Mouse (Mus musculus) CH12.LX (cell line): ENCODE measurements at regions not wholly inside any gene's neighbourhood (a gene's known extent, or its start where the extent isn't known, plus 50 kb on each side); places are given as distances from the start of the nearest gene placed in this dataset.

Source experiments
- DNase-seq: peaks from one replicate; pipeline ENCODE4 v3.0.0-alpha.2; 2013; ENCODE audit errors: extremely low read depth
- H3K27ac ChIP-seq: 2 replicates; pipeline ENCODE4 v1.5.1; 2012; ENCODE audit warnings: low read depth, mild to moderate bottlenecking, control low read depth, moderate library complexity; ENCODE audit not compliant: insufficient read depth
- H3K27me3 ChIP-seq: replicated peaks from 2 replicates; pipeline ENCODE3; 2012; ENCODE audit warnings: inconsistent platforms
- H3K36me3 ChIP-seq, 2 experiments: replicated peaks in 1 of 2; 2 replicates each; pipeline versions ENCODE3 to v1.6.1; 2012; ENCODE audit warnings: inconsistent platforms in 1 of 2, low read length in 1 of 2, mild to moderate bottlenecking in 1 of 2, mixed read lengths in 1 of 2, moderate library complexity in 1 of 2; ENCODE audit not compliant: control insufficient read depth in 1 of 2, insufficient read depth in 1 of 2
- H3K4me1 ChIP-seq, 2 experiments: 2 replicates each; pipeline ENCODE4 v1.6.1; 2012; ENCODE audit warnings: inconsistent platforms in 1 of 2, moderate library complexity in 1 of 2; ENCODE audit not compliant: insufficient read depth in 2 of 2, control insufficient read depth in 1 of 2
- H3K4me2 ChIP-seq: 2 replicates; pipeline ENCODE4 v1.6.1; 2012; ENCODE audit warnings: low read depth, mild to moderate bottlenecking, control low read depth; ENCODE audit not compliant: poor library complexity, insufficient read depth, severe bottlenecking
- H3K4me3 ChIP-seq, 3 experiments: fragments of 150-350 bp in 1 of 3; sonication (generic) in 1 of 3; replicated peaks in 1 of 3; 2 replicates each; pipeline versions ENCODE3 to v1.5.1; 2011 to 2012; ENCODE audit warnings: low read depth in 2 of 3, low read length in 2 of 3, mild to moderate bottlenecking in 2 of 3, moderate library complexity in 2 of 3, control low read depth in 1 of 3, improper control_type of control experiment in 1 of 3, inconsistent platforms in 1 of 3, mixed read lengths in 1 of 3; ENCODE audit not compliant: poor library complexity in 1 of 3
- H3K79me2 ChIP-seq: replicated peaks from 2 replicates; pipeline ENCODE4 v1.6.1; 2012; ENCODE audit warnings: mild to moderate bottlenecking, moderate library complexity; ENCODE audit not compliant: control insufficient read depth, poor library complexity, insufficient read depth, severe bottlenecking; ENCODE audit errors: extremely low read depth
- H3K9ac ChIP-seq: 2 replicates; pipeline ENCODE4 v1.6.1; 2012; ENCODE audit warnings: low read depth, mild to moderate bottlenecking, control low read depth, moderate library complexity; ENCODE audit not compliant: insufficient read depth
- H3K9me3 ChIP-seq: replicated peaks from 2 replicates; pipeline ENCODE3; 2012; ENCODE audit warnings: low read length, inconsistent platforms, mixed read lengths
- CHD1 ChIP-seq: IDR thresholded peaks from 2 replicates; pipeline ENCODE4 v1.6.1; 2012; ENCODE audit warnings: low read depth, low read length, improper control_type of control experiment, inconsistent platforms
- CHD2 ChIP-seq: IDR thresholded peaks from 2 replicates; pipeline ENCODE4 v1.6.1; 2011; ENCODE audit warnings: low read length, improper control_type of control experiment
- EP300 ChIP-seq: IDR thresholded peaks from 2 replicates; pipeline ENCODE4 v1.6.1; 2011; ENCODE audit warnings: low read length, improper control_type of control experiment
- HCFC1 ChIP-seq: IDR thresholded peaks from 2 replicates; pipeline ENCODE4 v1.6.1; 2012; ENCODE audit warnings: low read depth, mild to moderate bottlenecking, inconsistent platforms, low read length, improper control_type of control experiment
- MEF2A ChIP-seq: IDR thresholded peaks from 2 replicates; pipeline ENCODE4 v1.6.1; 2014; ENCODE audit warnings: low read depth, mild to moderate bottlenecking, inconsistent platforms, low read length, improper control_type of control experiment, borderline replicate concordance
- PAX5 ChIP-seq: IDR thresholded peaks from 2 replicates; pipeline ENCODE4 v1.6.1; 2012; ENCODE audit warnings: low read length, inconsistent platforms, mixed read lengths
- POLR2A ChIP-seq: IDR thresholded peaks from 2 replicates; pipeline ENCODE4 v1.6.1; 2011; ENCODE audit warnings: low read depth, mild to moderate bottlenecking, improper control_type of control experiment, low read length
- RAD21 ChIP-seq: IDR thresholded peaks from 2 replicates; pipeline ENCODE4 v1.6.1; 2011; ENCODE audit warnings: low read depth, mild to moderate bottlenecking, low read length, improper control_type of control experiment, moderate library complexity
- TBP ChIP-seq: conservative IDR thresholded peaks from 2 replicates; pipeline ENCODE4 v1.6.1; 2011; ENCODE audit warnings: low read depth, low read length, improper control_type of control experiment
- USF2 ChIP-seq: conservative IDR thresholded peaks from 2 replicates; pipeline ENCODE4 v1.6.1; 2011; ENCODE audit warnings: low read depth, low read length, improper control_type of control experiment
- dilution Hi-C: fragments of 300-500 bp; cut with MboI; formaldehyde crosslinking; loops from 2 replicates; pipeline ENCODE4 v1.14.3; 2020; ENCODE audit warnings: low sequenced_read_pairs; ENCODE audit not compliant: extremely low pct_unique_long_range_greater_than_20kb, extremely low pct_ligation_motif_present
- in situ Hi-C: fragments of 300-500 bp; cut with MboI; formaldehyde crosslinking; loops from 3 replicates; pipeline ENCODE4 v1.14.3; 2019; ENCODE audit warnings: low sequenced_read_pairs, low pct_ligation_motif_present, low pct_unique_long_range_greater_than_20kb, mixed read lengths

GRCm38 (mm10) chr1:194885687-194886077 is 52.9 kb upstream of the Cd34 start:
- no peak overlapping the region for H3K4me2 ChIP-seq
- no peaks in the 10 kb centered on the region for H3K79me2 ChIP-seq
- in situ Hi-C loops = no loop called here
- no peaks in the 10 kb centered on the region for H3K4me1 ChIP-seq
- no peak overlapping the region for H3K9ac ChIP-seq
- no peaks in the 10 kb centered on the region for H3K9me3 ChIP-seq
- TF ChIP-seq USF2 (no peak), RAD21 (no peak), CHD2 (no peak), MEF2A (no peak), CHD1 (no peak), HCFC1 (no peak), TBP (no peak), POLR2A (no peak), EP300 (no peak), PAX5 (no peak)
- dilution Hi-C loops = no loop called here
- H3K36me3 ChIP-seq = no peaks in the 10 kb centered on the region
- H3K27ac ChIP-seq = no peak overlapping the region
- no peak for DNase-seq
- no peak overlapping the region for H3K4me3 ChIP-seq
- H3K27me3 ChIP-seq = no peaks in the 10 kb centered on the region
